Mouse (Mus musculus) kidney, embryonic 14.5 days (tissue): ENCODE results near the gene 5730522E02Rik. TPM values are rescaled to one million over a fixed set of nuclear protein-coding genes. Genes with fewer than 3 reads are reported as not detected.
"Not testable (repeated sequence)": the region's sequence is repeated elsewhere in the genome, so short reads cannot be mapped to it uniquely, and the experiment has no call there.

Experiments used
- ATAC-seq: fragments of 200-750 bp; cut with Nextera tagmentation; 2 replicates; pipeline ENCODE4 v1.8.0; 2017; ENCODE audit warnings: moderate number of reproducible peaks, mild to moderate bottlenecking, moderate TSS enrichment, moderate library complexity; ENCODE audit not compliant: low FRiP score, low TSS enrichment
- H3K27ac ChIP-seq: fragments of 300-500 bp; sonication (generic); 2 replicates; pipeline ENCODE4 v1.5.1; 2014; ENCODE audit warnings: low read depth, mild to moderate bottlenecking, low read length, moderate library complexity, mixed read lengths
- H3K27me3 ChIP-seq: fragments of 300-500 bp; sonication (generic); 2 replicates; pipeline ENCODE4 v1.6.1; 2014; ENCODE audit warnings: mild to moderate bottlenecking, low read length; ENCODE audit not compliant: control insufficient read depth, insufficient read depth
- H3K36me3 ChIP-seq: fragments of 300-500 bp; sonication (generic); 2 replicates; pipeline ENCODE4 v1.6.1; 2014; ENCODE audit warnings: low read length, mixed read lengths; ENCODE audit not compliant: control insufficient read depth, insufficient read depth
- H3K4me1 ChIP-seq: fragments of 300-500 bp; sonication (generic); 2 replicates; pipeline ENCODE4 v1.6.1; 2014; ENCODE audit warnings: low read length, mixed read lengths; ENCODE audit not compliant: control insufficient read depth, insufficient read depth
- H3K4me2 ChIP-seq: fragments of 300-500 bp; sonication (generic); replicated peaks from 2 replicates; pipeline ENCODE4 v1.6.1; 2014; ENCODE audit warnings: low read depth, mild to moderate bottlenecking, low read length
- H3K4me3 ChIP-seq: fragments of 300-500 bp; sonication (generic); 2 replicates; pipeline ENCODE4 v1.5.1; 2014; ENCODE audit warnings: mild to moderate bottlenecking, low read length
- H3K9ac ChIP-seq: fragments of 300-500 bp; sonication (generic); 2 replicates; pipeline ENCODE4 v1.6.1; 2014; ENCODE audit warnings: low read depth, mild to moderate bottlenecking, low read length, moderate library complexity
- H3K9me3 ChIP-seq: fragments of 300-500 bp; sonication (generic); 2 replicates; pipeline ENCODE4 v1.6.1; 2016; ENCODE audit warnings: low read length; ENCODE audit not compliant: control insufficient read depth
- WGBS: fragments of 180-500 bp; shearing (Covaris S2); extraction: QIAGEN DNeasy Blood & Tissue Kit; methylation state at CpG from one replicate; pipeline ENCODE4 v1.1.7; 2014; 5-methylcytosine and 5-hydroxymethylcytosine counted together
- polyA plus RNA-seq: library from polyadenylated mRNA; unstranded; fragments of >200 nt; fragmentation: Nextera tagmentation; extraction: Ambion mirVana; gene quantifications from 2 replicates; pipeline ENCODE4 v1.2.1, GENCODE M21; 2014

The 5730522E02Rik gene
- 3.1 TPM in 2 replicates for polyA plus RNA-seq

DNA sequence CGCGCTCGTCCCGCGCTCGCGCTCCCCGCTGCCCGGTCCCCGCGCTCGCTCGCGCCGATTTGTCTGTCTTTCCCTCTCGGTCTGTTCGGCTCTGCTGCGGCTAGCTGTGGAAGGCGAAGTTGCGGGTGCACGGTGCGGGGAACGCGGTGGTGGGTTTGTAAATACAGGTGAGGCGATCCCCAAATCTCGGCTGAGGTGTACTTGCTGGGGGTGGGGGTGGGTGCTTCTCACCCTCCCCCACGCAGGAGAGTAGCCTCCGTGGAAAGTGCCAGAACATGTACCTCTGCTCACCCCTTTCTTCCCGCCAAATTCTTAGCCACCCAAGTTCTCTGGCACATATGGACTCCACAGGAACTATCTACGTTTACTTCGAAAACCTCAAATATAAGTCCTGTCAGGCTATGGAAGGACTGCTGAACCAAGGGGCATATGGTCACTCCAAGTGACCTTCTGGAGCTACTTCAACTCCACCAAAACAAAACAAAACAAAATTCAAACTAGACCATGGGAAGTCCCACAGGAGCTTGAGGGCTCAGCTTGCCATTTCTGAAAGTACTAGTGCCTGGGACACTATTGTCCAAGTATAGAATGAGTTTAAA lies at the start of gene 5730522E02Rik:
Gene 5730522E02Rik, minus strand, starts transcription at position 182 of the 599 bp plus-strand sequence.
- Histone ChIP-seq H3K27ac (peak within 1 kb of the TSS; percentile 90), H3K4me2 (peak within 1 kb of the TSS; percentile 75), H3K9me3 (no peaks in the 10 kb centered on the region), H3K27me3 (no peaks in the 10 kb centered on the region), H3K4me1 (no peaks in the 10 kb centered on the region), H3K9ac (peak within 1 kb of the TSS; percentile 85), H3K36me3 (no peaks in the 10 kb centered on the region), H3K4me3 (peak within 1 kb of the TSS; percentile 63)
- ATAC-seq, result no peak; the same call in 1 of the 2 replicates
- 2% methylated on average over 31 of the region's 31 CpGs for WGBS

DNA sequence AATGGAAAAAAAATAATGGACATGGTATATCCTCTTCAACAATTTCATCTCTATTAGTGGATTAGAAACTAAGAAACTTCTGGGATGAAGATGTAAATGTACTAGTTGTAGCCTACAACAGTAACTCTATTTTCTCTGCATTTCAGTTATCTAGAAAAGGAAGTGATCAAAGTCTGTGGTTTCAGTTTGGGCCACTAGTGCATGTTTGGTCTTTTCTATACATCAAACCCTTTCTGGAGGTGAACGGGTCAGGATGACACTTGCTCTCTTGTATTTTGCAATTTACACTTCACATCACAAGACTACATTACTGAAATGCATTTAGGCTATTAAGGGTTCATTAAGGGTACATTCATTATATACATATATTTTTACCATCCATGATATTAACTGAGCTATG lies 26.0 kb upstream of the 5730522E02Rik start:
- H3K9ac ChIP-seq, result no peak overlapping the region
- no peak overlapping the region for H3K4me2 ChIP-seq
- H3K27ac ChIP-seq, result no peak overlapping the region
- no peaks in the 10 kb centered on the region for H3K9me3 ChIP-seq
- H3K36me3 ChIP-seq, result no peaks in the 10 kb centered on the region
- WGBS, result 82% methylated on average over 1 of the region's 1 CpGs
- H3K27me3 ChIP-seq, result no peaks in the 10 kb centered on the region
- no peak overlapping the region for H3K4me3 ChIP-seq
- H3K4me1 ChIP-seq, result no peaks in the 10 kb centered on the region
- no peak for ATAC-seq

DNA sequence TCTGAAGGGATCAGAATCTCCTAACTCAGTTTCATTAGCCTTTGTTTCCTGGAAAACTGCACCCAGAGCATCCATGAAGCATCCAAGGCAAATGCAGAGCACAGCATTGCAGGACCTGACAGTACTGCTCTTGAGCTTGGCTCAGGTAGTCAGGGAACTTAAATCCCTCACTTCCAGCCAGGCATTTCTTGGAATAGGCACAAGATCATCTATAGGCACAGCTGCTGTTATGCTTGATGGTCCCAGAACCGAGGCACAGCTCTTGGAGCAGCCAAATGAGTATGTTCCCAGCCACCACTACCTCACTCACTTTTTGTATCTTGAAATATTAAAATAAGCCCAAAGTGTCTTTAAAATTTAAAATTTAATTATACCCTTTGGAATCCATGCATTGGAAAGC lies 19.3 kb upstream of the 5730522E02Rik start:
- WGBS, result 85% methylated on average over 1 of the region's 1 CpGs
- H3K9me3 ChIP-seq, result no peaks in the 10 kb centered on the region
- no peak for ATAC-seq
- no peak overlapping the region for H3K4me3 ChIP-seq
- H3K27me3 ChIP-seq, result no peaks in the 10 kb centered on the region
- H3K4me2 ChIP-seq, result no peak overlapping the region
- H3K4me1 ChIP-seq, result no peaks in the 10 kb centered on the region
- H3K36me3 ChIP-seq, result no peaks in the 10 kb centered on the region
- H3K9ac ChIP-seq, result no peak overlapping the region
- H3K27ac ChIP-seq, result no peak overlapping the region

DNA sequence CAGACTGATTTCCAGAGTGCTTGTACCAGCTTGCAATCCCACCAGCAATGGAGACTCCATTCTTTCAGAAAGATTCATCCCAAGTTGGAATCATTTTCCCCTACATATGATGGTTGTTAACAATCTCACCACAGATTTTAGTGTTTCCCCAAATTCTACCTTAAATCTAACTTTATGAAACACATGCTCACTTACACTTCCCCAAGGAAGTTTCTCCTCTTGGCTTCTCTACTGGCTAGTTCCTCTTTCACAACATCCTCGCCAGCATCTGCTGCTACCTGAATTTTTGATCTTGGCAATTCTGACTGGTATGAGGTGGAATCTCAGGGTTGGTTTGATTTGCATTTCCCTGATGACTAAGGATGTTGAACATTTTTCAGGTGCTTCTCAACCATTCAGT lies 3.1 kb upstream of the 5730522E02Rik start:
- WGBS, result 97% methylated on average over 1 of the region's 1 CpGs
- not testable (repeated sequence) for H3K27me3 ChIP-seq, H3K4me1 ChIP-seq, H3K9ac ChIP-seq, H3K4me2 ChIP-seq, H3K4me3 ChIP-seq, H3K9me3 ChIP-seq, ATAC-seq, H3K36me3 ChIP-seq, H3K27ac ChIP-seq

DNA sequence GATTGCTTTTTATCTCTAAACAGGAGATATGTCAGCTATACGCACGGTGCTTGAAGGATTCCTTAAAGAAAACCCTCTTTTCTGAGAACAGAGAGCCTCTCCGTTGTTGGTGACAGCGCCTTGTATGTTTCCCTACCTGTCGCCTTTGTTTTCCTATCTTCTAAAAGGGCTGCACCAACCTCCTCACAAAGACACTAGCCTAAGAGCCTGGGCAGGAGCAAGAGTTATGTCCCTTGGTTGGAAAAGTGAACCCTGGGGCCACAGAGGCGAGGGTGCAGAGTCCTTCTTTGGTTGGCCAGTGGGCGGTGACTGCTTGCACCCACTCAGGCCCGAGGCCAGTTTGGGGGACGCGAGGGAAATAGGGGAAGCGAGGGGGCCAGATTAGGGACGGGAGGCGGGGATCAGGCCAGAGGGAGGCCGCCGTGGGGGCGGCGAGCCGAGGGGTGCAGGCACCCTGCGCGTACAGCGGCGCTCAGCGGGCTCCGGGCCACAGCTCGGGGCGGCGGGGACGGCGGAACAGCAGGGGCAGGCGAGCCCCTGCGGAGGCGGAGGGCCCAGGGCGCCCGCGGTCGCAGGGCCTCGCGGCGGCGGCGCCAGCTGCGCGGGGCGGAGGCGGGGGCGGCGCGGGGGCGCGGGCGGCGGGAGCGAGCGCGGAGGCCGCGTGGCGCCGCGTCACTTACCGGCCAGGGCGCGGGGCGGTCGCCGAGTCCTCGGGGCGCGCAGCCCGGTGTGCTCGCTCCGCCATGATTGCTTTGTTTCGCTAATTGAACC lies 567 bp downstream of the 5730522E02Rik start:
- H3K36me3 ChIP-seq, result no peaks in the 10 kb centered on the region
- H3K27me3 ChIP-seq, result no peaks in the 10 kb centered on the region
- no peaks in the 10 kb centered on the region for H3K4me1 ChIP-seq
- peak; percentile 96 for ATAC-seq
- H3K4me2 ChIP-seq, result peak overlapping the region; percentile 75
- peak overlapping the region; percentile 90 for H3K27ac ChIP-seq
- H3K9ac ChIP-seq, result peak overlapping the region; percentile 85
- no peaks in the 10 kb centered on the region for H3K9me3 ChIP-seq
- 2% methylated on average over 43 of the region's 73 CpGs for WGBS
- peak overlapping the region; percentile 63 for H3K4me3 ChIP-seq

DNA sequence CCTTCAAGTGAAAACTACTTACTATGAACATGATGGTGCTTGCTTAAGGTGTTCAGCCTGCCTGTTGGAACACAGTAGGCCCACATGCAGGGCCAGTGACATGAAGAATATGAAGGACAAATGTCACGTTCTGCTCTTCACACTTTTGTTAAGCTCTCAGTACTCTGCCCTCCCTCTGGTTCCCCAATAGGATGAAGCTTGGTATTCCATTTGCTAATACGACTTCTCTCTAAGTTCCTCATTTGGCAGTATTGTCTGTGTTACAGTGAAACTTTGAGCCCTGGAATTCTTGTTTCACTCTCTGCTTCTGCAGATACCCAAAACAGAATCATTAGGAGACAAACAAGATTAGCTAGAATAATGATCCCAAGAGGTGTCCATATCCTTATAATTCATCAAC lies 7.1 kb downstream of the 5730522E02Rik start:
- WGBS, result 88% methylated on average over 2 of the region's 2 CpGs
- no peak overlapping the region for H3K27ac ChIP-seq
- no peaks in the 10 kb centered on the region for H3K27me3 ChIP-seq
- no peaks in the 10 kb centered on the region for H3K9me3 ChIP-seq
- no peak overlapping the region for H3K9ac ChIP-seq
- H3K4me3 ChIP-seq, result no peak overlapping the region
- no peaks in the 10 kb centered on the region for H3K4me1 ChIP-seq
- no peaks in the 10 kb centered on the region for H3K36me3 ChIP-seq
- H3K4me2 ChIP-seq, result no peak overlapping the region
- no peak for ATAC-seq

DNA sequence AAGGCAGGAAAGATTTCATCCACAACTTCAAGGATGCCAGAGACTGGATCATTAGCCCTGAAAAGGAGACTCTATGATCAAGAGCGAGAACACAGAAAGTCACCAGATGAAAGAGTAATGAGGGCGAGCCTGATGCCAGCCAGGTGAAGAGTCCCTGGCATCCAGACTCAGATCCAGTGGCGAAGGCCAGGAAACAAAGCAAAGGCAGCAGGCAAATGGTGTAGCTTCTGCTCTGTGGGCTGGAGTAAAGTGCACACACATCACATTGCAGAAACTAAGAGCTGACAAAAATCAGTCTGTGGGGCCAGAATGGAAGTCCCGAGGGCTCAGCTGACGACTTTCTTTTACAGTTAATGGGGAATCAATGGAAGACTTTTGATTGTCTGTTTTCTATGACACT lies 7.7 kb downstream of the 5730522E02Rik start:
- no peak overlapping the region for H3K4me2 ChIP-seq
- no peak for ATAC-seq
- no peak overlapping the region for H3K4me3 ChIP-seq
- H3K36me3 ChIP-seq, result no peaks in the 10 kb centered on the region
- H3K4me1 ChIP-seq, result no peaks in the 10 kb centered on the region
- no peaks in the 10 kb centered on the region for H3K9me3 ChIP-seq
- H3K27ac ChIP-seq, result no peak overlapping the region
- no peaks in the 10 kb centered on the region for H3K27me3 ChIP-seq
- no peak overlapping the region for H3K9ac ChIP-seq
- WGBS, result 79% methylated on average over 5 of the region's 5 CpGs

DNA sequence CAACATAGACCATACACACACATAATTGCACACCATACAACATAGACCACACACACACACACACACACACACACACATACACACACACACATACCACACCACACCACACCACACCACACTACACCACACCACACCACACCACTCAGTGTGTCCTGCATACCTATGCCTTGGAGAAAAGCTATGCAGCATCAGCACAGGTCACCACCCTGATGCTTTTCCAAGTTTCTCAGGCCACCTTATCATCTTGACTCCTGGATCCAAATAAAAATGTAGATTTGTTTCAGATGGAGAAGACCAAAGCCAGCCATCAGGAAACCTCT lies 8.8 kb downstream of the 5730522E02Rik start:
- H3K4me3 ChIP-seq, result no peak overlapping the region
- peak; percentile 43; the same call in 1 of the 2 replicates for ATAC-seq
- H3K27me3 ChIP-seq, result no peaks in the 10 kb centered on the region

DNA sequence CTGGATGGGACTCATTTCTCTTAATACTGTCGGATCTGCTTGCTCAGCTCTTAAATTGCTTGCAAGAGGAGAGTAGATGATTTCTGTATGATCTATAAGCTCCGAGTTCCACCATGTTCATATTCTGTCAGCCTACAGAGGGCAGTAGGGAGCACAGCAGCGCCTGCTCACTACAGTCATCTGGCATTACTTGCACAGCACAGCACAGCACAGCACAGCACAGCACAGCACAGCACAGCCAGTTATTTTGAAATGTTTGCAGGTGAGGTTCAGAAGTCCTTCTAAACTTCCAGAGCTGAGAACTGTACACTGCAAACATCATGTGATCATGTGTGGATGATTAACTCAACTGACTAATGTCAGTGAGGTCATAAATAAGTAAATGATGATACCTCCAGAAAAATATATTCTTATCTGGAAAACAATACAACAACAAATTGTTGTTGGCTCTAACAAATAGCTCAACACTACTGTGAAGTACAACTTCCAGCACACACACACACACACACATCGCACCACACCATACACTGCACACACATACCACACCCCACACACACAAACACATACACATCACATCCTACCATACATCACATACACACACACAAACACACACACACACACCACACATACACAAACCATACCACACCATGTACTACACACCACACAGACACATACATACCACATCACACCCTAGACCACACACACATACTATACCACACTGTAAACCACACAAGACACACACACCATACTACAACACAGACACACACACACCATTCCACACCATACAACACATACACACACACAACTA lies 9.4 kb downstream of the 5730522E02Rik start:
- H3K4me2 ChIP-seq, result no peak overlapping the region
- ATAC-seq, result peak; percentile 77
- no peak overlapping the region for H3K27ac ChIP-seq
- WGBS, result 58% methylated on average over 4 of the region's 4 CpGs
- no peaks in the 10 kb centered on the region for H3K36me3 ChIP-seq
- H3K4me1 ChIP-seq, result no peaks in the 10 kb centered on the region
- no peaks in the 10 kb centered on the region for H3K27me3 ChIP-seq
- H3K9ac ChIP-seq, result no peak overlapping the region
- H3K4me3 ChIP-seq, result no peak overlapping the region
- no peaks in the 10 kb centered on the region for H3K9me3 ChIP-seq

More for the DNA sequence above, 8.8 kb downstream of the 5730522E02Rik start:
- Histone ChIP-seq H3K9me3 (no peaks in the 10 kb centered on the region), H3K27ac (no peak overlapping the region), H3K36me3 (no peaks in the 10 kb centered on the region), H3K4me1 (no peaks in the 10 kb centered on the region), H3K4me2 (no peak overlapping the region), H3K9ac (no peak overlapping the region)
